Mouse (Mus musculus) CH12.LX (cell line): ENCODE results near the gene Znrd1as. TPM values are rescaled to one million over a fixed set of nuclear protein-coding genes. Genes with fewer than 3 reads are reported as not detected.

Experiments
- DNase-seq: peaks from one replicate; pipeline ENCODE4 v3.0.0-alpha.2; 2013; ENCODE audit errors: extremely low read depth
- H3K27ac ChIP-seq: 2 replicates; pipeline ENCODE4 v1.5.1; 2012; ENCODE audit warnings: low read depth, mild to moderate bottlenecking, control low read depth, moderate library complexity; ENCODE audit not compliant: insufficient read depth
- H3K27me3 ChIP-seq: replicated peaks from 2 replicates; pipeline ENCODE3; 2012; ENCODE audit warnings: inconsistent platforms
- H3K36me3 ChIP-seq, 2 experiments: replicated peaks in 1 of 2; 2 replicates each; pipeline versions ENCODE3 to v1.6.1; 2012; ENCODE audit warnings: inconsistent platforms in 1 of 2, low read length in 1 of 2, mild to moderate bottlenecking in 1 of 2, mixed read lengths in 1 of 2, moderate library complexity in 1 of 2; ENCODE audit not compliant: control insufficient read depth in 1 of 2, insufficient read depth in 1 of 2
- H3K4me1 ChIP-seq, 2 experiments: 2 replicates each; pipeline ENCODE4 v1.6.1; 2012; ENCODE audit warnings: inconsistent platforms in 1 of 2, moderate library complexity in 1 of 2; ENCODE audit not compliant: insufficient read depth in 2 of 2, control insufficient read depth in 1 of 2
- H3K4me2 ChIP-seq: 2 replicates; pipeline ENCODE4 v1.6.1; 2012; ENCODE audit warnings: low read depth, mild to moderate bottlenecking, control low read depth; ENCODE audit not compliant: poor library complexity, insufficient read depth, severe bottlenecking
- H3K4me3 ChIP-seq, 3 experiments: fragments of 150-350 bp in 1 of 3; sonication (generic) in 1 of 3; replicated peaks in 1 of 3; 2 replicates each; pipeline versions ENCODE3 to v1.5.1; 2011 to 2012; ENCODE audit warnings: low read depth in 2 of 3, low read length in 2 of 3, mild to moderate bottlenecking in 2 of 3, moderate library complexity in 2 of 3, control low read depth in 1 of 3, improper control_type of control experiment in 1 of 3, inconsistent platforms in 1 of 3, mixed read lengths in 1 of 3; ENCODE audit not compliant: poor library complexity in 1 of 3
- H3K79me2 ChIP-seq: replicated peaks from 2 replicates; pipeline ENCODE4 v1.6.1; 2012; ENCODE audit warnings: mild to moderate bottlenecking, moderate library complexity; ENCODE audit not compliant: control insufficient read depth, poor library complexity, insufficient read depth, severe bottlenecking; ENCODE audit errors: extremely low read depth
- H3K9ac ChIP-seq: 2 replicates; pipeline ENCODE4 v1.6.1; 2012; ENCODE audit warnings: low read depth, mild to moderate bottlenecking, control low read depth, moderate library complexity; ENCODE audit not compliant: insufficient read depth
- H3K9me3 ChIP-seq: replicated peaks from 2 replicates; pipeline ENCODE3; 2012; ENCODE audit warnings: low read length, inconsistent platforms, mixed read lengths
- CHD1 ChIP-seq: IDR thresholded peaks from 2 replicates; pipeline ENCODE4 v1.6.1; 2012; ENCODE audit warnings: low read depth, low read length, improper control_type of control experiment, inconsistent platforms
- CHD2 ChIP-seq: IDR thresholded peaks from 2 replicates; pipeline ENCODE4 v1.6.1; 2011; ENCODE audit warnings: low read length, improper control_type of control experiment
- CTCF ChIP-seq, 2 experiments: IDR thresholded peaks in 1 of 2; conservative IDR thresholded peaks in 1 of 2; 2 replicates each; pipeline ENCODE4 v1.5.1; 2011 to 2012; ENCODE audit warnings: low read depth in 2 of 2, low read length in 2 of 2, improper control_type of control experiment in 1 of 2, inconsistent platforms in 1 of 2, mild to moderate bottlenecking in 1 of 2, moderate library complexity in 1 of 2
- E2F4 ChIP-seq: IDR thresholded peaks from 2 replicates; pipeline ENCODE4 v1.6.1; 2011; ENCODE audit warnings: low read depth, low read length, improper control_type of control experiment; ENCODE audit not compliant: insufficient replicate concordance
- ELF1 ChIP-seq: IDR thresholded peaks from 2 replicates; pipeline ENCODE4 v1.6.1; 2014; ENCODE audit warnings: low read depth, mild to moderate bottlenecking, inconsistent platforms, low read length, improper control_type of control experiment
- ETS1 ChIP-seq: conservative IDR thresholded peaks from 2 replicates; pipeline ENCODE4 v1.6.1; 2012; ENCODE audit warnings: low read depth, mild to moderate bottlenecking, inconsistent platforms, low read length, improper control_type of control experiment, moderate library complexity
- GABPA ChIP-seq: IDR thresholded peaks from 2 replicates; pipeline ENCODE4 v1.6.1; 2012; ENCODE audit warnings: low read depth, low read length, improper control_type of control experiment, inconsistent platforms; ENCODE audit not compliant: insufficient replicate concordance
- HCFC1 ChIP-seq: IDR thresholded peaks from 2 replicates; pipeline ENCODE4 v1.6.1; 2012; ENCODE audit warnings: low read depth, mild to moderate bottlenecking, inconsistent platforms, low read length, improper control_type of control experiment
- IRF4 ChIP-seq: IDR thresholded peaks from 2 replicates; pipeline ENCODE4 v1.6.1; 2014; ENCODE audit warnings: low read depth, mild to moderate bottlenecking, inconsistent platforms, low read length, improper control_type of control experiment
- JUN ChIP-seq: IDR thresholded peaks from 2 replicates; pipeline ENCODE4 v1.6.1; 2011; ENCODE audit warnings: low read depth, mild to moderate bottlenecking, low read length, improper control_type of control experiment, moderate library complexity; ENCODE audit not compliant: insufficient read depth
- JUND ChIP-seq: conservative IDR thresholded peaks from 2 replicates; pipeline ENCODE4 v1.6.1; 2011; ENCODE audit warnings: low read depth, low read length, improper control_type of control experiment
- KAT2A ChIP-seq: IDR thresholded peaks from 2 replicates; pipeline ENCODE4 v1.6.1; 2012; ENCODE audit warnings: low read length, improper control_type of control experiment, inconsistent platforms; ENCODE audit not compliant: insufficient replicate concordance
- MAFK ChIP-seq: IDR thresholded peaks from 2 replicates; pipeline ENCODE4 v1.6.1; 2011; ENCODE audit warnings: low read length, improper control_type of control experiment; ENCODE audit not compliant: insufficient replicate concordance
- MEF2A ChIP-seq: IDR thresholded peaks from 2 replicates; pipeline ENCODE4 v1.6.1; 2014; ENCODE audit warnings: low read depth, mild to moderate bottlenecking, inconsistent platforms, low read length, improper control_type of control experiment, borderline replicate concordance
- MXI1 ChIP-seq: IDR thresholded peaks from 2 replicates; pipeline ENCODE4 v1.6.1; 2011; ENCODE audit warnings: mild to moderate bottlenecking, low read depth, low read length, improper control_type of control experiment
- MYC ChIP-seq: IDR thresholded peaks from 2 replicates; pipeline ENCODE4 v1.6.1; 2011; ENCODE audit warnings: low read depth, mild to moderate bottlenecking, improper control_type of control experiment, low read length
- NELFE ChIP-seq: IDR thresholded peaks from 2 replicates; pipeline ENCODE4 v1.6.1; 2011; ENCODE audit warnings: low read depth, low read length, improper control_type of control experiment
- NRF1 ChIP-seq: IDR thresholded peaks from 2 replicates; pipeline ENCODE4 v1.6.1; 2014; ENCODE audit warnings: low read depth, mild to moderate bottlenecking, inconsistent platforms, low read length, improper control_type of control experiment, moderate library complexity
- PAX5 ChIP-seq: IDR thresholded peaks from 2 replicates; pipeline ENCODE4 v1.6.1; 2012; ENCODE audit warnings: low read length, inconsistent platforms, mixed read lengths
- POLR2A ChIP-seq: IDR thresholded peaks from 2 replicates; pipeline ENCODE4 v1.6.1; 2011; ENCODE audit warnings: low read depth, mild to moderate bottlenecking, improper control_type of control experiment, low read length
- POLR2AphosphoS2 ChIP-seq: IDR thresholded peaks from 2 replicates; pipeline ENCODE4 v1.6.1; 2011; ENCODE audit warnings: low read depth, low read length, improper control_type of control experiment
- SIN3A ChIP-seq: IDR thresholded peaks from 2 replicates; pipeline ENCODE4 v1.6.1; 2012; ENCODE audit warnings: low read length, improper control_type of control experiment, inconsistent platforms
- TBP ChIP-seq: conservative IDR thresholded peaks from 2 replicates; pipeline ENCODE4 v1.6.1; 2011; ENCODE audit warnings: low read depth, low read length, improper control_type of control experiment
- TCF12 ChIP-seq: IDR thresholded peaks from 2 replicates; pipeline ENCODE4 v1.6.1; 2014; ENCODE audit warnings: low read depth, mild to moderate bottlenecking, inconsistent platforms, low read length, improper control_type of control experiment
- UBTF ChIP-seq: IDR thresholded peaks from 2 replicates; pipeline ENCODE4 v1.6.1; 2012; ENCODE audit warnings: low read depth, mild to moderate bottlenecking, inconsistent platforms, low read length, improper control_type of control experiment, moderate library complexity
- USF1 ChIP-seq: IDR thresholded peaks from 2 replicates; pipeline ENCODE4 v1.6.1; 2014; ENCODE audit warnings: low read depth, mild to moderate bottlenecking, inconsistent platforms, low read length, improper control_type of control experiment
- USF2 ChIP-seq: conservative IDR thresholded peaks from 2 replicates; pipeline ENCODE4 v1.6.1; 2011; ENCODE audit warnings: low read depth, low read length, improper control_type of control experiment
- ZC3H11A ChIP-seq: IDR thresholded peaks from 2 replicates; pipeline ENCODE4 v1.6.1; 2012; ENCODE audit warnings: low read depth, mild to moderate bottlenecking, inconsistent platforms, low read length, improper control_type of control experiment
- ZNF384 ChIP-seq: IDR thresholded peaks from 2 replicates; pipeline ENCODE4 v1.6.1; 2012; ENCODE audit warnings: low read depth, low read length, improper control_type of control experiment, inconsistent platforms
- dilution Hi-C: fragments of 300-500 bp; cut with MboI; formaldehyde crosslinking; loops from 2 replicates; pipeline ENCODE4 v1.14.3; 2020; ENCODE audit warnings: low sequenced_read_pairs; ENCODE audit not compliant: extremely low pct_unique_long_range_greater_than_20kb, extremely low pct_ligation_motif_present
- in situ Hi-C: fragments of 300-500 bp; cut with MboI; formaldehyde crosslinking; loops from 3 replicates; pipeline ENCODE4 v1.14.3; 2019; ENCODE audit warnings: low sequenced_read_pairs, low pct_ligation_motif_present, low pct_unique_long_range_greater_than_20kb, mixed read lengths
- polyA plus RNA-seq: library from polyadenylated mRNA; unstranded; fragments of >175 nt; gene quantifications from 2 replicates; pipeline ENCODE4 v1.2.1, GENCODE M21; 2012; ENCODE audit warnings: low read depth; ENCODE audit not compliant: insufficient read length
- total RNA-seq, 2 experiments: library from RNA; depleted of rRNA; stranded (reverse); fragments of 300-350 nt in 1 of 2; fragments of >200 nt in 1 of 2; gene quantifications; 2 replicates each; pipeline ENCODE4 v1.2.3; 2012 to 2014

Znrd1as gene
- total and polyA plus RNA-seq, 3 experiments: 8.1 to 9.3 (median 8.5) TPM

DNA sequence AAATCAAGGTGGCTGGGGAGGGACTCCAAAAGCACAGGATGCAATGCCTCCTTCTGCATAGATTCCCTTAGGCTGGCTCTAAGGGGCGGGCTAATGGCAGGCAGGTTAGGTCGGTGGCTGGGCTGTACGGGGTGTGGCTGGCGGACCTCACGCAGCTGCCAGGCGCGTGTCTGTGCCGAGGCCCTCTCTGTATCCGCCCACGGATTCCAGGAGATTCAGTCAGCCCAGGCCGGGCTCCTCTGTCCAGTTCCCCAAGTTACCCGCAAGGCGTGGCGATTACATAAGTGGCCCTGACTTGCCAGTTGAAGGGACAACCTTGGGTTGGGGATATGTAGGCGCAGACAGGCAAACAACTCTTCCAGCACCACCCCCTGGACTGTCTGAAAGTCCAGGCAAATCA is 38.2 kb upstream of the Znrd1as start:
- TF ChIP-seq NELFE: no peak
- TF ChIP-seq CHD2: no peak
- no peak for TF ChIP-seq ZC3H11A
- no peak for TF ChIP-seq MEF2A
- no peak for TF ChIP-seq HCFC1
- TF ChIP-seq ZNF384: no peak
- TF ChIP-seq ETS1: no peak
- no peak for TF ChIP-seq IRF4
- TF ChIP-seq JUN: no peak
- TF ChIP-seq CHD1: no peak
- TF ChIP-seq SIN3A: no peak
- no peak for TF ChIP-seq ELF1
- no peak for TF ChIP-seq MXI1
- no peak for TF ChIP-seq PAX5
- TF ChIP-seq CTCF (conservative IDR thresholded peaks at IDR 0.05 in 1 of 2, IDR thresholded peaks at IDR 0.05 in 1 of 2; ENCODE audit: low read depth in 2 of 2, low read length in 2 of 2): no peak
- no peak for TF ChIP-seq E2F4
- Histone ChIP-seq H3K4me1 (no peaks in the 10 kb centered on the region), H3K27me3 (peaks cover 6% of the 10 kb centered on the region), H3K4me3 (no peak overlapping the region), H3K27ac (no peak overlapping the region), H3K9me3 (no peaks in the 10 kb centered on the region), H3K79me2 (no peaks in the 10 kb centered on the region), H3K4me2 (no peak overlapping the region), H3K9ac (no peak overlapping the region), H3K36me3 (no peaks in the 10 kb centered on the region)
- in situ Hi-C loops: no loop called here
- DNase-seq: no peak
- dilution Hi-C loops: no loop called here

DNA sequence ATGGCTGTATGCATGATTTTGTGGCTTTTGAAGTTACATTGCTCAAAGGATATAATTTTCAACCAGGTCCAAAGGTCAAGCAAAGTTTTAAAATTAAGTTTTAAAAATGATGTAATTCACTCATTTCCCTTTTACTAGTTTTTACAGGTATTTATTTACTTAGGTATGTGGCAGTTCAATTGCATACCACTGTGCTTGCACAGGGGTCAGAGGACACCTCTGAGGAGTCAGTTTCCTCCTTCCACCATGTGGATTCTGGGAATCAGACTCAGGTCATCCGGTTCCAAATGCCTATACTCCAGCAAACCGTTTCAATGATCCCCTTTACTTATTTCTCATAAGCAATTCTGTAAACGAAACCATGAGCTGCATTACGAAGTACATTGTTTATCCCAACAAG is 35.7 kb upstream of the Znrd1as start:
- Histone ChIP-seq H3K4me2 (no peak overlapping the region; the same call in 1 of the 2 replicates), H3K4me1 (no peaks in the 10 kb centered on the region), H3K27ac (no peak overlapping the region), H3K27me3 (peaks cover 13% of the 10 kb centered on the region), H3K4me3 (no peak overlapping the region), H3K36me3 (no peaks in the 10 kb centered on the region), H3K9me3 (no peaks in the 10 kb centered on the region), H3K9ac (no peak overlapping the region), H3K79me2 (no peaks in the 10 kb centered on the region)
- no peak for DNase-seq
- in situ Hi-C loops: no loop called here
- TF ChIP-seq E2F4 (no peak), JUND (no peak), NELFE (no peak), GABPA (no peak), NRF1 (no peak), UBTF (no peak), SIN3A (no peak), MAFK (no peak), KAT2A (no peak), USF2 (no peak), MEF2A (no peak), POLR2AphosphoS2 (no peak), TBP (no peak), USF1 (no peak), ZC3H11A (no peak), MYC (no peak), CHD1 (no peak), TCF12 (no peak), CHD2 (no peak), POLR2A (no peak)
- TF ChIP-seq, all 38 proteins: peak for 0
- dilution Hi-C loops: no loop called here
